Mouse (Mus musculus) cerebellum, postnatal 4 days (tissue): Measurements from ENCODE around the gene Dctn5.

Experiments used
- DNase-seq, 2 experiments: peaks; one replicate each; pipeline ENCODE4 v3.0.0; 2022; ENCODE audit warnings: low spot score in 2 of 2, mixed read lengths in 1 of 2

The Dctn5 gene

DNA sequence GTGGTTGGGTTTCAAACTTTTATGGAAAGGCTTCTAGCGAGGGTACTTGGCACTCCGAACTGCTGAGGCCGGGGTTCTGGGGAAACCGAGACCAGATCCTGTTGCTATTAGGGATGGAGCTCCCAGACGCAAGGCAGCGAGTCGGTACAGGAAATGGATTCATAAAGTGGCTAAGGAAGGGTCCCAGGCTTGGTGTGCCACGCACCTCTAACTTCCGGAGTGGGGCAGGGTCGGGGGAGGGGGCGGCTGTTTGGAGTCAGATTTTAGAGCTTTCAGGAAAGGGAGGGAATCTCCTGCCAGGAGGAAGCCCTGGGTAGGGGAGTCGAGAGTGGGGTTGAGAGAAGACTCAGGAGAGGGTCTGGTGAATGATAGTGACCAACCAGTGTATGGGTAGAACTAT, 27.2 kb downstream of the Dctn5 start:
- DNase-seq = no peak

DNA sequence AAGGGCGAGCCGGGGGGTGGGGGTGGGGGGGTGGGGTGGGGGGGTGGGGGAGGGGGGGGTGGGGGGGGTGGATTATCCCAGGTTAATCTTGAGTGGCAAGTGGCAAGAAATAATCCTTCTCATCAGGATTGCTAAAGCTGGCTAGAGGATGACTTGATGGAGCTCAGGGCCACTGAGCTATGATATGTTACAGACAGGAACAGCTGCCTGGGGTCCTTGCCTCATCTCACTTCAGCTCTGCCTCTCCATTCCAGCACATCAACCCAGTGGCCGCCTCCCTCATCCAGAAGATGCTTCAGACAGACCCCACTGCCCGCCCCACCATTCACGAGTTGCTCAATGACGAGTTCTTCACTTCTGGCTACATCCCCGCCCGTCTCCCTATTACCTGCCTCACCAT, 30.9 kb downstream of the Dctn5 start:
- no peak for DNase-seq

DNA sequence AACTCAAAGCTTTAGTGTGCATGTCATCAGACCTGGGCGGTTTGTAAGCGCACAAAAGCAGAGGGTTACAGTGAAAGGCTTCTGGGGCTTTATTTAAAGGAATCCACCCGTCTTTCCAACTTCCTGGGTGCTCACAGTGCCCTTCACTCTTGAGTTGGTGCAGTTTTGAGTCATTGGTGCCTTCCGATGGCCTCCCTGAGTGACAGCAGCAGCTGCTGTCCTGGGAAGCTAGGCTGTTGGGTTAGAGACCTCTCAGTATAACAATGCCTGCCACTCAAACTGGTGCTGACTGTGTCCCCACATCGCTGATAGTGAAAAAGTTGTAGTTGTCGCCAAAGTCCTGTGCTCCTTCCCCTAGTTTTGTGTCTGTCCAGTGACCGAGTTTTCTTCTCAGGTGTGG, 34.4 kb downstream of the Dctn5 start:
- DNase-seq = no peak

DNA sequence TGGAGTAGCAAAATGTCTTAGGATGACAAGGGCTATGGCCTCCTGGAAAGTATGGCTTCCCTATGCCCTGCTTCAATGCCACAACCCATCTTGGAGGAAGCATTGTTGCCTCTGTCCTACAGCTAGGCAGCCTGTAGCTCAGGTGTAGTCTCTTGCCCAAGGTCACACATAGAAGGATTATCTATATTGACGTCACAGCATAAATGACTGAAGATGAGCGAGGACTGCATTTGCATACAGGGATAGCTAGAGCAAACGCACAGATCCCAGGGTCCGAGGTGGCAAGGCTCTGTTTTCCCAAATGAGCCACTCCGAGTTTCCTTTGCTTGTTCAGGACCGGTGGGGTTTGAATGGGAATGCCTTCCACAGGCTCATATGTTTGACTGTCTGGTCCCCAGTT, 37.9 kb downstream of the Dctn5 start:
- no peak for DNase-seq

DNA sequence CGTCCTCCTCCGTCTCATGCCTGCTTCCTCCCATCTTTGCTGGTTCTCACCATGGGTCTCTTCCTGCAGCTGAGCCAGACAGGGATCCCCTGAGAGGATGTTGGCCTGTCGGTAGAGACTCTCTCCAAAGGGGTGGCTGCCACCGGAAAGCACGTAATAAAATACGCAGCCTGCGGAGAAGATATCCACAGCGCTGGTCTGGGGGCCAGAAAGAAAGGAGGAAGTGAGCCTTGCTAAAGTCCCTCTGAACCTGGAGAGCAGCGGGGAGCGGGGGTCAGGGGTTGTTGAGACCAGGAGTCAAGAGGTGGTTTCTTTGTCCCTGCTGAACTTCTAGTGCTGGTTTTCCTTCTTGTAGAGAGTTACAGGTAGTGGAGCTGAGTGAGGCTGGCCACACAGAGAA, 38.8 kb downstream of the Dctn5 start:
- DNase-seq = no peak

DNA sequence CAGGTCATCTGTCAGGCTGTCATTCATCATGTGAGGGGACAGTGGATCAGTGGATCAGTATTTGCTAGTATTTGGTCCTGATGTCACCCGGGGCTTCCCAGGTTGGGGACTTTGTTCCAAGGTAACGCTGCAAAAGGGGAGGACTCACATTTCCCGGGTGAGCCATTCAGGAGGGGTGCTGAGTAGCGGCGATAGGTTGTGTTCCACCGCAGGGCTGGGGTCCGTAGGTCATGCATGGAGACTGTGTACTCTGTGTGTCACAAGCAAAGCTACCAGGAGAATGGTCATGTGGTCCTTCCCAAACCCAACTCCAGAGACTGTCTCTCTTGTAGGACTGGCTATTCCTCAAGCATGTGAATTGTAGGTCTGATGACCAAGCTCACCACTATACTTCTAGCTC, 47.9 kb downstream of the Dctn5 start:
- no peak for DNase-seq

DNA sequence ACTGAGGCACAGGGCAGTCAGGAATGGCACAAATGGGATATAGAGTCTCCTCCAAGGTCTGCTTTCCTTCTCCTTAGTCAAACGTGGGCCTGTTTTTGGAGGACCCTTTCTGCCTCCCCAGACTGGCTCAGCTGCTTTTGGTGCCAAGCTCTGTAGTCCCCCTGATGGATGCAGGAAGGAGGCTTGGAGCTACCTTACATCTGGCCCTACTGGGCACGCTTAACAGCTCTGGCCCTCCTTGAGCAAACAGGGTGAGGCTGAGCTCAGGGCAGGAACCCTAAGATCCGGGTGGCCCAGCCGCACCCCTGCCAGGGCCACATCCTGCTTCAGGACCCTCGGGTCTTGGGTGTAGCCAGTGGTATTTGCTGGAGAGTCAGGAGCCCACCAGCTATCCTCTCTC, 51.7 kb downstream of the Dctn5 start:
- DNase-seq = no peak

DNA sequence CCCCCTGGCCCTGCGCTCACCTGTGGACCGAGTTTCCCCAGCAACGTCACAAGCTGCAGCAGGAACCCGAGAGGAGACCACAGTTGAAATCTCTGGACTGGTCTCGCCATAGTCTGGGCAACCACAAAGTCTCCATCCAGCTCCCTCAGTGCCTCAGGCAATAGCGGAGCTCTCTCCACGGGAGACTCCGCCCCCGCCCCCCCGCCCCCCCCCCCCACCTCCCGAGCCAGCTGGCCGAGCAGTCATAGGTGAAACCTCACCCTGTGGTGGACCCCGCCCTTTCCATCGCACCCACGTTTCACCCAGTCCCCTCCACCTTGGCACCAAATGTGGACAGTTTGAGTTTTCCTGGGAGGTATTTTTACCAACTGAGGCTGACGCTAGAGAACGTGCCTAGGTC, 53.2 kb downstream of the Dctn5 start, which contains the start of gene Ern2:
TSS of gene Ern2 (minus strand) at position 165 of the 400 bp plus-strand sequence.
- no peak for DNase-seq

DNA sequence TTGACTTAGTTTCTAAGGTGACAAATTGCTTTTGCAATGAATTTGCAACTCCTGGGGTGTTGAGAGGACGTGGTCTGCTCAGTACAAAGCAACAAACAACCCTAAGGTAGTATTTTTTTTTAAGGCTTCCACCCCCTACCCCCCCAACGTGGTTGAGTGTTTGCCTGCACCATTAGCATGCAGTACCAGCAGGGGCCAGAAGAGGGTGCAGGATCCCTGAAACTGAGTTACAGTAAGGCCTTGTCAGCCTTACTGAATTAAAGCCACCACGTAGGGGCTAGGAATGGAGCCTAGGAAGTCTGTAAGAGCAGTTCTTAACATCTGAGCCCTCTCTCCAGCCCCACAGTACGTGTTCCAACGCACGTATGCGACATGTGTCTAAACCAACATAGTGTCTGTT, 56.6 kb downstream of the Dctn5 start:
- peak in 1 of 2 experiments; percentile 36 for DNase-seq

DNA sequence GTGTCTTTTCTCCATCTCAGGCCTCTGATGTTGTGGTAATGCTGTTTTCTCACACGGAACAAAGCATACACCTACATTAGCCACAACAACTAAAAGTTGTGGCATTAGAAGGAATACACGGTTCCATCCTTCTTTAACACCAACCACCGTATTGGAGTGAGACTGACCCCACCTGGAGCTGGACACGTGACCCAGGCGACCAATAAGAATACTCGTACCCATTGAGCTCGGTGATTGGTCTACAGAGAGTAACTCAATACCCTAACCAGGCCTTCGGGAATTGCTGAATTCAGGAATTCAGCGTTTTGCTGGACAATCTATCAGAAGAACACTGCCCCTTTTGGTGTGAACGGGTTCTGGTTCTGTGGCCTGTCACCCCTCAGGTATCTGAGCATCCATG, 58.3 kb downstream of the Dctn5 start:
- no peak for DNase-seq

DNA sequence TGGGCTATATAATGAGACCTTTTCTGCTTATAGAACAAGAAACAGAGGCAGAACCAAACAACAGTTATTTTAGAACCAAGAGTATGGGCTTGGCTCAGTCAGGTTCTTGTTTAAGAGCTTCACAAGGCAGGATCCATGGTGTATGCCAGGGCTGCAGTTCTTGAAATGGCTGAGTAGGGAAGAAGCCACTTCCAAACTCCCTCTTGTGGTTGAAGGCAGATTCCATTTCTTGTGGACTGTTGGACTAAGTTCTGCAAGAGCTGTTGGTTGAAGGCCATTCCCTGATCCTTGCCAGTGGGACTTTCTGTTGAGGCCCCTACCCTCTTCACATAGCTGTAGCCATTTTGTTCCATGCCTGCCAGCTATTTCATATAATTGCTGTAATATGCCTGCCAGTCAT, 61.1 kb downstream of the Dctn5 start:
- DNase-seq = no peak

DNA sequence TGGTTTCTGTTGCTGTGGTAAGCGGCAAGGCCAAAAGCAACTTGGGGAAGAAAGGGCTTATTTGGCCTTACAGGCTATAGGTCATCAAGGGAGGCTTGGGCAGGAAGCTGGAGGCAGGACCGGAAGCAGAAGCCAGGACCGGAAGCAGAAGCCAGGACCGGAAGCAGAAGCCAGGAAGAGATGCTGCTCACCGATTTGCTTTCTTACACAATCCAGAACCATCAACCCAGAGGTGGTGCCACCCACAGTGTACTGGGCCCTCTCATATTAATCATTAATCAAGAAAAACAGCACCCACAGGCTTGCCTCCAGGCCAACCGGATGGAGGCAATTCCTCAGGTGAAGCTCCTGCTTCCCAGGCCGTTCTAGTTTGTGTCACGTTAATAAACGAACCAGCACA, 63.9 kb downstream of the Dctn5 start:
- no peak for DNase-seq

DNA sequence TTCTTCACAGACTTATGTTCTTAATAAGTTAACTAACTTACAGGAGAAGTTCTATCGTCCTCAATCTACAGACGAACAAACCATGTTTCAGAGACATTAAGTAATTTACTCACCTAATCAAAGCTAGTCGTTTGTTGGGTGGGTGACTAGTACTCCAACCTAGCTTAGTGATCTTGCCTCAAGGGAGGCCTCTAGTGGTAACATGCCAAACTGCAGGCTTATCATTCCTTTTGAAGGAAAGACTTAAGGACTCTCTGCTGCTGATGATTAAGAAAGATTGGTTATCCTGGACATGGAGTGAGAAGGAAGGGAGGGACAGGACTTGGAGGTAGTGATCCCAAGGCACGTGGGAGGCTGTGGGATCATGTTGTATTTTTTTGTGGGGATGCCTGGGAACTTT, 64.5 kb downstream of the Dctn5 start:
- peak in 1 of 2 experiments; percentile 39 for DNase-seq
